26 mouse cellular contexts compared by ENCODE assay signal in genomic region chr14:48546009-48546408, GRCm38 (mm10).
"Had no signal": no experiment of that assay in that cellular context is flagged by ENCODE, and none has a peak within 500 bp of the region (broad histone marks: within the 10 kb centered on the region; RNA-seq: fewer than 3 reads in every experiment).

No protein-coding gene starts in this region.

- H3K27me3 ChIP-seq: embryonic facial prominence, embryonic 12.5 days had no signal

- H3K4me3 ChIP-seq: embryonic facial prominence, embryonic 10.5 days; embryonic facial prominence, embryonic 12.5 days; embryonic facial prominence, embryonic 13.5 days; embryonic facial prominence, embryonic 15.5 days; erythroblast, embryonic 14.5 days; forebrain, embryonic 10.5 days; forebrain, embryonic 12.5 days; forebrain, embryonic 13.5 days; forebrain, embryonic 15.5 days; gastrocnemius, adult 2 months; heart, adult 2 months had no signal

- H3K9me3 ChIP-seq: embryonic facial prominence, embryonic 10.5 days; embryonic facial prominence, embryonic 12.5 days; embryonic facial prominence, embryonic 13.5 days; embryonic facial prominence, embryonic 15.5 days; forebrain, embryonic 10.5 days; forebrain, embryonic 12.5 days; forebrain, embryonic 13.5 days; forebrain, embryonic 15.5 days had no signal

- H3K9ac ChIP-seq: embryonic facial prominence, embryonic 12.5 days; embryonic facial prominence, embryonic 13.5 days; embryonic facial prominence, embryonic 15.5 days; forebrain, embryonic 12.5 days; forebrain, embryonic 13.5 days; forebrain, embryonic 15.5 days; forebrain, postnatal 0 days had no signal

- H3K4me1 ChIP-seq: embryonic facial prominence, embryonic 12.5 days; embryonic facial prominence, embryonic 13.5 days; embryonic facial prominence, embryonic 15.5 days; forebrain, embryonic 13.5 days; forebrain, embryonic 15.5 days had no signal

- H3K36me3 ChIP-seq: embryonic facial prominence, embryonic 10.5 days; embryonic facial prominence, embryonic 12.5 days; embryonic facial prominence, embryonic 13.5 days; embryonic facial prominence, embryonic 15.5 days; forebrain, embryonic 10.5 days; forebrain, embryonic 12.5 days; forebrain, embryonic 15.5 days had no signal

- H3K27ac ChIP-seq: embryonic facial prominence, embryonic 10.5 days; embryonic facial prominence, embryonic 12.5 days; embryonic facial prominence, embryonic 13.5 days; embryonic facial prominence, embryonic 15.5 days; forebrain, embryonic 10.5 days; forebrain, embryonic 12.5 days; forebrain, embryonic 13.5 days; forebrain, embryonic 15.5 days; gastrocnemius, adult 2 months; heart, adult 2 months had no signal

- DNase-seq: cerebellum, adult 9-11 months; cerebellum, postnatal 10 days; cerebellum, postnatal 14 days; cerebellum, postnatal 25 days; cerebellum, postnatal 36 days; embryo, embryonic 11 days; forebrain, postnatal 0 days; gastrocnemius, adult 2 months; gastrocnemius, postnatal 10 days; gastrocnemius, postnatal 14 days; gastrocnemius, postnatal 25 days; gastrocnemius, postnatal 36 days; heart, adult 11 months; heart, adult 18-20 months; heart, adult 2 months had no signal

- ATAC-seq: forebrain, embryonic 13.5 days; forebrain, embryonic 14.5 days; forebrain, embryonic 15.5 days; forebrain, embryonic 16.5 days; forebrain, postnatal 0 days had no signal

- H3K4me2 ChIP-seq: embryonic facial prominence, embryonic 12.5 days; embryonic facial prominence, embryonic 13.5 days; embryonic facial prominence, embryonic 15.5 days; forebrain, embryonic 12.5 days; forebrain, embryonic 13.5 days; forebrain, embryonic 15.5 days had no signal
